Mouse (Mus musculus) midbrain, embryonic 14.5 days (tissue): ENCODE results near the gene Cth. TPM values are rescaled to one million over a fixed set of nuclear protein-coding genes. Genes with fewer than 3 reads are reported as not detected.

Source experiments
- polyA plus RNA-seq: library from polyadenylated mRNA; unstranded; fragments of >200 nt; fragmentation: Nextera tagmentation; extraction: Ambion mirVana; gene quantifications from 2 replicates; pipeline ENCODE4 v1.2.1, GENCODE M21; 2014

The Cth gene
- polyA plus RNA-seq, 1 experiment from 2014 or later: 3.4 TPM

Other genes starting within 250 kb of the Cth start
- 23.2 and 24.9 TPM in 2 replicates for gene Ankrd13c, start 22.2 kb upstream of the Cth start, polyA plus RNA-seq
- 258 and 287 TPM in 2 replicates for gene Srsf11, start 111.6 kb upstream of the Cth start, polyA plus RNA-seq
- 49.3 and 62.7 TPM in 2 replicates for gene Lrrc40, start 111.6 kb upstream of the Cth start, polyA plus RNA-seq